Mouse (Mus musculus): ENCODE measurements around the gene Smad5. TPM values are rescaled to one million over a fixed set of nuclear protein-coding genes. Genes with fewer than 3 reads are reported as not detected.

The Smad5 gene
- polyA plus RNA-seq, 1 experiment, result 12.7 TPM

DNA sequence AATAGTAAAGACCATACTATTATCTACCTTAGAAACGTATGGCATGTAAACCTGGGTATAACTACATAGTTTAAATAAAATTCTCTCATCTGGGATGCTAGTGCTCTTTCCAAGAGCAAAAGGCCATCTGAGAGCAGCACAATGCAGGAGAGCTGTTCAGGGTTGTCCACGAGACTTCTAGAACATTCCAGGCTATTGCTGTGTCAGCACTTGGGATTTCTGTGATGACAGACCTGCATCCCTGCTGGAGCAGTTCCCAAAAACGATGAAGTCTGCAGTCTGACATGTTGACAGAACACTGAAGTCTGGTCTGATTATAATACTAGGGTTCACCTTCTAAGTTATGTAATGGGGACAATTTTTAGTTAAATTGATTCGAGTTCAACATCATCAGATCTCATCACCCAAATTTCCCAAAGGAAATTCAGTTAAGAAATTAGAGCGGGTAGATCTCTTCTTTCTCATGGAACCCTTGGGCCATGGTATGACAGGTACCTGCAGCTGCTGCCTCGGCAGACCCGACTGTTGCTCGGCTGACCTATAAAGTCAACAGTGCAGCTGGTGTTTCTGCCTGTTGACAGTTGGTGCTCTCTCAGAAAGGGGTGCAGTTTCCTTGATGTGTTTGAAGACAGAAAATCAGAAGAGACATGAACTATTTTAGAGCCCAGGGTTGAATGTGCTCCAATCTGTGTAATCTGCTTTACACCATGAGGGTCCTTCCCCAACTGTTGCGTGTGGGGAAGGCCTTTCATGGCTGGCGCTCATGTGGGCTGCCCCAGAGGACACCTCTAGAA lies 44.1 kb downstream of the Smad5 start:
- no peak for TF ChIP-seq E2F4 (IDR thresholded peaks at IDR 0.05; ENCODE audit: insufficient read depth)
- no peak for TF ChIP-seq CEBPB (IDR thresholded peaks at IDR 0.05; ENCODE audit: insufficient read depth, poor library complexity, severe bottlenecking)
- TF ChIP-seq POLR2A (IDR thresholded peaks at IDR 0.05; ENCODE audit: insufficient read length, low read depth), result no peak
- TF ChIP-seq TCF3 (IDR thresholded peaks at IDR 0.05; ENCODE audit: insufficient read length, low read depth), result no peak
- TF ChIP-seq MAX (IDR thresholded peaks at IDR 0.05; ENCODE audit: low read depth), result no peak
- no peak for TF ChIP-seq USF1 (IDR thresholded peaks at IDR 0.05; ENCODE audit: low read depth)
- no peak for TF ChIP-seq REST (IDR thresholded peaks at IDR 0.05; ENCODE audit: insufficient read depth, insufficient read length)
- H3ac ChIP-seq (ENCODE audit: control insufficient read depth, insufficient read length), result no peak overlapping the region
- H3K4me3 ChIP-seq, result no peak overlapping the region
- peaks cover 4% of the 10 kb centered on the region for H3K36me3 ChIP-seq (ENCODE audit: control insufficient read depth, insufficient read depth)
- no peaks in the 10 kb centered on the region for H3K79me2 ChIP-seq (ENCODE audit: control insufficient read depth, insufficient read depth)
- no peak overlapping the region for H3K4me2 ChIP-seq (ENCODE audit: low read depth)
- no peaks in the 10 kb centered on the region for H3K27me3 ChIP-seq (ENCODE audit: control insufficient read depth, insufficient read depth, insufficient read length)

DNA sequence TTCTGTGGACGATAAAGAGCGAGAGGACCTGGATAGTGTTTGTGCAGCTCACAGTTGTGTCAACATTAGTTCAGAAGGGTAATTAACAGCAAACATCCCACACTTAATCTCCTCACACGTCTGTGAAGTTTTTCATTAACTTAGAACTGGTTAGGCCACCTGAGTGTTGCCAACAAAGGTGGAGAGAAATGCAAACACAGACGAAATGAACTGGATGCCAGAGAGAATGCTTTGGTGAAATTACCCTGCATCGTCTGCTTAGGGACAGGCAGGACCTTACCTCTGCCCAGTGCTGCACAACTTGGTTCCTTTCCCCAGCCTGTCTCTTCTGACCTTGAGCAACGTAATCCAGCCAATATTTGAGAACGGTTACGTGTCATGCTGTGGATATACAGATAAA lies 44.7 kb downstream of the Smad5 start:
- Histone ChIP-seq H3K4me2 (ENCODE audit: low read depth) (no peak overlapping the region), H3ac (ENCODE audit: control insufficient read depth, insufficient read length) (no peak overlapping the region), H3K4me3 (no peak overlapping the region), H3K36me3 (ENCODE audit: control insufficient read depth, insufficient read depth) (no peaks in the 10 kb centered on the region), H3K27me3 (ENCODE audit: control insufficient read depth, insufficient read depth, insufficient read length) (no peaks in the 10 kb centered on the region), H3K79me2 (ENCODE audit: control insufficient read depth, insufficient read depth) (no peaks in the 10 kb centered on the region)
- no peak for TF ChIP-seq SRF (IDR thresholded peaks at IDR 0.05; ENCODE audit: control insufficient read depth, insufficient read length, low read depth)
- no peak for TF ChIP-seq MYOG (IDR thresholded peaks at IDR 0.05; ENCODE audit: control insufficient read depth in 1 of 3, insufficient read depth in 1 of 3, insufficient read length in 2 of 3, low read depth in 2 of 3)
- no peak for TF ChIP-seq USF1 (IDR thresholded peaks at IDR 0.05; ENCODE audit: low read depth)
- TF ChIP-seq TCF3 (IDR thresholded peaks at IDR 0.05; ENCODE audit: insufficient read length, low read depth), result no peak
- TF ChIP-seq TCF12 (IDR thresholded peaks at IDR 0.05; ENCODE audit: insufficient read depth, poor library complexity, severe bottlenecking), result no peak
- TF ChIP-seq CEBPB (IDR thresholded peaks at IDR 0.05; ENCODE audit: insufficient read depth, poor library complexity, severe bottlenecking), result no peak
- TF ChIP-seq POLR2AphosphoS2 (IDR thresholded peaks at IDR 0.05; ENCODE audit: insufficient read length, low read depth), result no peak
- TF ChIP-seq MAX (IDR thresholded peaks at IDR 0.05; ENCODE audit: low read depth), result no peak
- no peak for TF ChIP-seq POLR2A (IDR thresholded peaks at IDR 0.05; ENCODE audit: insufficient read length, low read depth)
- TF ChIP-seq E2F4 (IDR thresholded peaks at IDR 0.05; ENCODE audit: insufficient read depth), result no peak
- no peak for TF ChIP-seq REST (IDR thresholded peaks at IDR 0.05; ENCODE audit: insufficient read depth, insufficient read length)
- TF ChIP-seq MYOD1 (IDR thresholded peaks at IDR 0.05; ENCODE audit: control insufficient read depth in 1 of 3, insufficient read length in 2 of 3, low read depth in 2 of 3), result no peak

DNA sequence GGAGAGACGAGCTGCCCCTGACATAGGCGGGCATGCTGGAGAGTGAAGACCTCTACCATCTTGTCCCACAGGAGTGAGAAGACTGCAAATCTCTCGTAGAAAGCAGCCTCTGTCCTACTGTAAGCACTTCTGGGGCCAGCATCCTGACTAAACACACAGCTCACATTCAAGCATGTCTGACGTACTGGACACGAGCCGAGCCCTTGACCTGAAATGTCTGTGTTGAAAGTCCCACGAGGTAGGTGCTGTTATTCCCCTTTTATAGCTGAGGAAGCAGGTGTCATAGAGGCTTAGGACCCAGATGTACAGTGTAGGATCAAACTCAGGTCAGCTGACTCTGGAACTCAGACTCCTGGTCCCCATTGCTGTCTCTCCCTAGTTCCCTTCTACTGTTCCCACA lies 46.6 kb downstream of the Smad5 start:
- Histone ChIP-seq H3K27me3 (ENCODE audit: control insufficient read depth, insufficient read depth, insufficient read length) (no peaks in the 10 kb centered on the region), H3ac (ENCODE audit: control insufficient read depth, insufficient read length) (no peak overlapping the region), H3K79me2 (ENCODE audit: control insufficient read depth, insufficient read depth) (no peaks in the 10 kb centered on the region), H3K4me2 (ENCODE audit: low read depth) (no peak overlapping the region), H3K4me3 (no peak overlapping the region), H3K36me3 (ENCODE audit: control insufficient read depth, insufficient read depth) (no peaks in the 10 kb centered on the region)
- TF ChIP-seq TCF3 (IDR thresholded peaks at IDR 0.05; ENCODE audit: insufficient read length, low read depth) (no peak), SRF (IDR thresholded peaks at IDR 0.05; ENCODE audit: control insufficient read depth, insufficient read length, low read depth) (no peak), POLR2AphosphoS2 (IDR thresholded peaks at IDR 0.05; ENCODE audit: insufficient read length, low read depth) (no peak), TCF12 (IDR thresholded peaks at IDR 0.05; ENCODE audit: insufficient read depth, poor library complexity, severe bottlenecking) (no peak), MYOG (IDR thresholded peaks at IDR 0.05; ENCODE audit: control insufficient read depth in 1 of 3, insufficient read depth in 1 of 3, insufficient read length in 2 of 3, low read depth in 2 of 3) (no peak), POLR2A (IDR thresholded peaks at IDR 0.05; ENCODE audit: insufficient read length, low read depth) (no peak), MAX (IDR thresholded peaks at IDR 0.05; ENCODE audit: low read depth) (no peak), REST (IDR thresholded peaks at IDR 0.05; ENCODE audit: insufficient read depth, insufficient read length) (no peak), CEBPB (IDR thresholded peaks at IDR 0.05; ENCODE audit: insufficient read depth, poor library complexity, severe bottlenecking) (no peak), E2F4 (IDR thresholded peaks at IDR 0.05; ENCODE audit: insufficient read depth) (no peak), MYOD1 (IDR thresholded peaks at IDR 0.05; ENCODE audit: control insufficient read depth in 1 of 3, insufficient read length in 2 of 3, low read depth in 2 of 3) (no peak), USF1 (IDR thresholded peaks at IDR 0.05; ENCODE audit: low read depth) (no peak)

DNA sequence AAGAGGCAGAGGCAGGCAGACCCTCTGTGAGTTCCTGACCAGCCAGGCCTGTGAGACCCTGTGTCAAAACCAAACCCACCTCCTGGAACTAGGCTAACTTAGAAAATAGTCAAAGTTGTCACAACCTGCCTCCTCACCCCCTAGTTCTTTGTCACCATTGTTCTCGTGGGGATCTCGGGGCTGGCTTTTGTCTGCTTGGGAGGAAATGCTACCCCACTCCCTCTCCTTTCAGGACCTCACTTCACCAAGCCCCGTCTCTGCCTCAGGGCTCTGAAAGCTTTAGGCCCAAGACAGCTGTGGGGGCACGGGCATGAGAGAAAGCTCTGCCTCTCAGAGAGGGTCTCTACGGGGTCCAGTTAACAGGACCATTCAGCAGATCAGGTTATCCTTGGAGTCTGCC lies 49.0 kb downstream of the Smad5 start:
- Histone ChIP-seq H3K4me2 (ENCODE audit: low read depth) (no peak overlapping the region), H3K36me3 (ENCODE audit: control insufficient read depth, insufficient read depth) (no peaks in the 10 kb centered on the region), H3K79me2 (ENCODE audit: control insufficient read depth, insufficient read depth) (no peaks in the 10 kb centered on the region), H3K4me3 (no peak overlapping the region), H3ac (ENCODE audit: control insufficient read depth, insufficient read length) (no peak overlapping the region), H3K27me3 (ENCODE audit: control insufficient read depth, insufficient read depth, insufficient read length) (no peaks in the 10 kb centered on the region)
- TF ChIP-seq POLR2A (IDR thresholded peaks at IDR 0.05; ENCODE audit: insufficient read length, low read depth), result no peak
- no peak for TF ChIP-seq USF1 (IDR thresholded peaks at IDR 0.05; ENCODE audit: low read depth)
- TF ChIP-seq SRF (IDR thresholded peaks at IDR 0.05; ENCODE audit: control insufficient read depth, insufficient read length, low read depth), result no peak
- TF ChIP-seq MYOG (IDR thresholded peaks at IDR 0.05; ENCODE audit: control insufficient read depth in 1 of 3, insufficient read depth in 1 of 3, insufficient read length in 2 of 3, low read depth in 2 of 3), result no peak
- TF ChIP-seq REST (IDR thresholded peaks at IDR 0.05; ENCODE audit: insufficient read depth, insufficient read length), result no peak
- TF ChIP-seq CEBPB (IDR thresholded peaks at IDR 0.05; ENCODE audit: insufficient read depth, poor library complexity, severe bottlenecking), result no peak
- no peak for TF ChIP-seq TCF12 (IDR thresholded peaks at IDR 0.05; ENCODE audit: insufficient read depth, poor library complexity, severe bottlenecking)
- no peak for TF ChIP-seq TCF3 (IDR thresholded peaks at IDR 0.05; ENCODE audit: insufficient read length, low read depth)
- no peak for TF ChIP-seq POLR2AphosphoS2 (IDR thresholded peaks at IDR 0.05; ENCODE audit: insufficient read length, low read depth)
- TF ChIP-seq MAX (IDR thresholded peaks at IDR 0.05; ENCODE audit: low read depth), result no peak
- TF ChIP-seq MYOD1 (IDR thresholded peaks at IDR 0.05; ENCODE audit: control insufficient read depth in 1 of 3, insufficient read length in 2 of 3, low read depth in 2 of 3), result no peak
- no peak for TF ChIP-seq E2F4 (IDR thresholded peaks at IDR 0.05; ENCODE audit: insufficient read depth)
